Mouse (Mus musculus): ENCODE results near the gene Itsn1.

DNA sequence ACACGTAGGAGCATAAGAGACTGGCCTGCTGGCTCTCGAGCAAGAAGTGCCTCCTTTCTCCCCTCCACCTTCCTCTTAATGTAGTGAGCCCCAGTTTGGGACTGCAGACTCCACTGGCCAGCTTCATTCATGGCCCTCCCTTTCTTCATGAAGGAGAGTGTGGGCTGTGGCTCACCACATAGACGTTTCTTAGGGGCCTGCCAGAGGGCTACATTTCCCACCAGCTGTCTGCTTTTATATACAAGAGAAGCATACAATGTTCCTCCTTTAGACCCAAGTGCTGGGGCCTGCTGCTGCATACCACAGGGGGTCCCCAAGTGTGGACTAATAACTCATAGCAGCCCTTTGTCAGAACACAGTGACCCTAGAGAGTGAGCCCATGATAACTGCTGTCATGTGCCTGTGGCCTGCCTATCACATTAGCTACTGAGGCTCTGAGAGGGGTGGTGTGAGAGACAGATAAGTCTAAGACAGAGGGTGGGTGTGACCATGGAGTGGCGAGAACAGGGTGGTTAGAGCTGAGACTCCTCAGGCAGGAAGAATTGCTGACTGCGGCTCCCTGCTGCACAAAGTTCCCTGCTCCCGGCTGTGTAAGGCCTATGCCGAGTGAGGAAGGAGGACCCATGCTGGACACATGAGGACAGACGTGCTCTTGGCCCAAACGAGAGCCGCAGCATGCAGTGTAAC, 135.7 kb downstream of the Itsn1 start:
- no peak for TF ChIP-seq CTCF (IDR thresholded peaks at IDR 0.05; ENCODE audit: borderline replicate concordance, insufficient read depth, low read depth, low read length)
- no peak for TF ChIP-seq POLR2A (IDR thresholded peaks at IDR 0.05; ENCODE audit: borderline replicate concordance, insufficient read depth, low read length)

Measured in cerebellum, adult 2 months (tissue).